Mouse (Mus musculus): ENCODE results near the gene Ccl12. TPM values are rescaled to one million over a fixed set of nuclear protein-coding genes. Genes with fewer than 3 reads are reported as not detected.
A peak's percentile ranks its signal among the peaks of the same experiment; 100 is the strongest.

Ccl12 gene
- 5.0 and 6.0 TPM in 2 replicates for polyA plus RNA-seq (2014; fragmentation: Nextera tagmentation; extraction: Ambion mirVana)

DNA sequence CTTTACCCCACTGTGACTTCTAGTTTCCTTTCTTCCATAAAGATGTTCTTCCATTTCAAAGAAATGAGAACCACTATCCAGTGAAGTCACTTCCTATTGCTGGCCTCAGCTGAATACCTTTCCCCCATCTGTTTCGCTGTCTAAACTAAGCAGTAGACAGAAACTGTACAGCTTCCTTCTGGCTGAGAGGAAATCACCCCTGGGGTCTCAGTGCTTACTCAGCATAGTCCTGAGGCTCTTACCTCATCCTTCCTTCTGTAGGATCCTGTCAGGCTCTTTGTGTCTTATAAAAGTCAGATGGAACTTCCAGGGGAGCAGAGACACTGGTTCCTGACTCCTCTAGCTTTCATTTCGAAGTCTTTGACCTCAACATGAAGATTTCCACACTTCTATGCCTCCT is at the start of gene Ccl12:
Gene Ccl12 (plus strand): TSS at position 317 of the 400 bp plus-strand sequence.
- H3K9me3 ChIP-seq (ENCODE audit: control insufficient read depth, low read length) = 0 out of 2 replicates have a peak, but pooled peaks cover 4% of the 10 kb centered on the region
- no peaks in the 10 kb centered on the region for H3K4me1 ChIP-seq (replicated peaks; ENCODE audit: control insufficient read depth, insufficient read depth, low read length)
- H3K27ac ChIP-seq (ENCODE audit: low read depth) = peak within 1 kb of the TSS; percentile 29; the same call in 1 of the 2 replicates
- no peaks in the 10 kb centered on the region for H3K27me3 ChIP-seq (replicated peaks; ENCODE audit: control insufficient read depth, insufficient read depth, low read length)
- ATAC-seq (replicated peaks; ENCODE audit: low FRiP score, low TSS enrichment, low read depth) (no peak), DNase-seq (ENCODE audit: low spot score) (no peak)
- H3K4me2 ChIP-seq (ENCODE audit: low read length) = no peak within 1 kb of the TSS
- H3K4me3 ChIP-seq (ENCODE audit: low read depth, low read length) = no peak within 1 kb of the TSS
- no peaks in the 10 kb centered on the region for H3K36me3 ChIP-seq (ENCODE audit: control insufficient read depth, insufficient read depth, low read length)
- H3K9ac ChIP-seq (ENCODE audit: low read length) = no peak within 1 kb of the TSS
- 61% methylated on average over 2 of the region's 2 CpGs for WGBS

DNA sequence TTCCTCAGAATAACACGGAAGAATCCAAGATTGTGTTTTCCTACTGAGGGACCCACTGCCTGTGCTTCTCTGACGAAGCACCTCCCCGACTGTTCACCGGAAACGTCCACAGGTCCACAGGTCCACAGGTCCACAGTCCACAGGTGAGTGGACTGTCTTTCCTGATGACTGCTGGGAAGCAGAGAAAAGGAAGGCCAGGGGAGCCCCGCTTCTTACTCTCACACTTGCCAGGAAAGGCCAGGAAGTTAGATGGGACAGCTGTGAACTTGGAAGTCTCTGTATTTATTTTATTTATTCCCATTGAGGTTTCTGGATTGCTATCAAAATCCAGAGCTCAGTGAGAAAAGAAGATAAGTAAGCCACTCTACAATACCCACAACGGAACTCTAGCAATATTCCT is 47.8 kb upstream of the Ccl12 start:
- H3K27ac ChIP-seq (ENCODE audit: low read depth) = no peak overlapping the region
- no peaks in the 10 kb centered on the region for H3K27me3 ChIP-seq (replicated peaks; ENCODE audit: control insufficient read depth, insufficient read depth, low read length)
- ATAC-seq (replicated peaks; ENCODE audit: low FRiP score, low TSS enrichment, low read depth) (no peak), DNase-seq (ENCODE audit: low spot score) (no peak)
- H3K4me3 ChIP-seq (ENCODE audit: low read depth, low read length) = no peak overlapping the region
- H3K36me3 ChIP-seq (ENCODE audit: control insufficient read depth, insufficient read depth, low read length) = no peaks in the 10 kb centered on the region
- H3K9me3 ChIP-seq (ENCODE audit: control insufficient read depth, low read length) = no peaks in the 10 kb centered on the region
- no peak overlapping the region for H3K9ac ChIP-seq (ENCODE audit: low read length)
- H3K4me2 ChIP-seq (ENCODE audit: low read length) = no peak overlapping the region
- WGBS = 81% methylated on average over 7 of the region's 7 CpGs
- H3K4me1 ChIP-seq (replicated peaks; ENCODE audit: control insufficient read depth, insufficient read depth, low read length) = no peaks in the 10 kb centered on the region

DNA sequence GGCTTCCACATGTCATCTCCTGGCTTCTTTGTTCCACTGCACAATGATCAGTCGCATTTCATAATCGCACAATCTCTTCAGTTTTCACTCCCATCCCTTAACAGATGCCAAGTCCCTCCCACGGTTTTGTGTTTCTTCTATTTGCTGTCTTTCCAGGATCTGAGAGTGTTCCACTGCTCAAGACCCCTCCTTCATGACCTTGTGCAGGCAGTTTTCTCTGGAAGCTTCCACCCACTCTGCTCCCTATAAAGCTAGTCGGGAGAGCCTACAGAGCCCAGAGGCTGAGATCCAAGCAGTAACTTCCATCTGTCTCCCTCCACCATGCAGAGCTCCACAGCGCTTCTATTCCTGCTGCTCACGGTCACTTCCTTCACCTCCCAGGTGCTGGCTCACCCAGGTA is 44.0 kb upstream of the Ccl12 start, which contains the start of gene Ccl11:
Gene Ccl11 (plus strand): TSS at position 178 of the 400 bp plus-strand sequence.
- Histone ChIP-seq H3K4me2 (ENCODE audit: low read length) (no peak within 1 kb of the TSS), H3K27ac (ENCODE audit: low read depth) (no peak within 1 kb of the TSS), H3K9me3 (ENCODE audit: control insufficient read depth, low read length) (no peaks in the 10 kb centered on the region), H3K36me3 (ENCODE audit: control insufficient read depth, insufficient read depth, low read length) (no peaks in the 10 kb centered on the region), H3K4me1 (replicated peaks; ENCODE audit: control insufficient read depth, insufficient read depth, low read length) (no peaks in the 10 kb centered on the region), H3K4me3 (ENCODE audit: low read depth, low read length) (peak within 1 kb of the TSS; percentile 15; the same call in 1 of the 2 replicates), H3K27me3 (replicated peaks; ENCODE audit: control insufficient read depth, insufficient read depth, low read length) (no peaks in the 10 kb centered on the region), H3K9ac (ENCODE audit: low read length) (0 out of 2 replicates have a peak within 1 kb of the TSS, but pooled peaks have one; percentile 15)
- WGBS = 67% methylated on average over 6 of the region's 6 CpGs
- DNase-seq (ENCODE audit: low spot score) (no peak), ATAC-seq (replicated peaks; ENCODE audit: low FRiP score, low TSS enrichment, low read depth) (no peak)

DNA sequence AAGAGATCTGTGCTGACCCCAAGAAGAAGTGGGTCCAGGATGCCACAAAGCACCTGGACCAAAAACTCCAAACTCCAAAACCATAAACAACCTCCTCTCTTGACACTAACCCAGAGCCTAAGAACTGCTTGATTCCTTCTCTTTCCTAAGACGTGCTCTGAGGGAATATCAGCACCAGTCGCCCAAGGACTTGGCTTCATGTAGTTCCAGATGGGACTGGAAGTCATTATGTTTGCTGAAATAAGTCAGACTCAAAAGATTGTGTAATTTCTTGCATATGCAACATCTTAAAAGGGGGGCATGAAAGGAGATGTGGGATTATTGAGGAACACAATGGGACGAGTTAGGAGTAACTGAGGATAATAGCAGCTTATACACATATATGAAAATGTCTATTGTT is 39.4 kb upstream of the Ccl12 start:
- Histone ChIP-seq H3K27me3 (replicated peaks; ENCODE audit: control insufficient read depth, insufficient read depth, low read length) (no peaks in the 10 kb centered on the region), H3K9ac (ENCODE audit: low read length) (no peak overlapping the region), H3K27ac (ENCODE audit: low read depth) (no peak overlapping the region), H3K4me3 (ENCODE audit: low read depth, low read length) (no peak overlapping the region), H3K36me3 (ENCODE audit: control insufficient read depth, insufficient read depth, low read length) (no peaks in the 10 kb centered on the region), H3K4me1 (replicated peaks; ENCODE audit: control insufficient read depth, insufficient read depth, low read length) (no peaks in the 10 kb centered on the region), H3K4me2 (ENCODE audit: low read length) (no peak overlapping the region), H3K9me3 (ENCODE audit: control insufficient read depth, low read length) (no peaks in the 10 kb centered on the region)
- DNase-seq (ENCODE audit: low spot score) = no peak
- WGBS = 83% methylated on average over 3 of the region's 3 CpGs
- no peak for ATAC-seq (replicated peaks; ENCODE audit: low FRiP score, low TSS enrichment, low read depth)

DNA sequence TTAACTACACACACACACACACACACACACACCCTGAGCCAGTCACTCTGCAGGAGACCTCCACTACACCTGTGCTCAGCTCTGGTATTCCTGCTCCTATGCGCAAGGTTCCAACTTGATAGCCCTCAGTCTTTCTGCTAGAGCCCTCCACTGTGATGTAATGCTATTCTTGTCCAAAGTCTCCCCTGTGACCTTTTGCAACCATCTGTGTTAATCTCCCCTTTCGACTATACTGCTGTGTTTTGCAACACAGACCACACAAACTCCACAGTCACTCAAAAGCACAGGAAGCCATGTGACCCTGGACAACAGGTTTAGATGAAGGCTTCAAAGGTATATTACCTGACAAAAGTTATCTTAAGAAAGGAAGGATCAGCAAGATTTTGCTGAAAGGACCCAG is 38.2 kb upstream of the Ccl12 start:
- Histone ChIP-seq H3K4me2 (ENCODE audit: low read length) (no peak overlapping the region), H3K9me3 (ENCODE audit: control insufficient read depth, low read length) (no peaks in the 10 kb centered on the region), H3K27me3 (replicated peaks; ENCODE audit: control insufficient read depth, insufficient read depth, low read length) (no peaks in the 10 kb centered on the region), H3K9ac (ENCODE audit: low read length) (no peak overlapping the region), H3K27ac (ENCODE audit: low read depth) (no peak overlapping the region), H3K4me1 (replicated peaks; ENCODE audit: control insufficient read depth, insufficient read depth, low read length) (no peaks in the 10 kb centered on the region), H3K36me3 (ENCODE audit: control insufficient read depth, insufficient read depth, low read length) (no peaks in the 10 kb centered on the region), H3K4me3 (ENCODE audit: low read depth, low read length) (no peak overlapping the region)
- WGBS = 83% methylated on average over 2 of the region's 2 CpGs
- ATAC-seq (replicated peaks; ENCODE audit: low FRiP score, low TSS enrichment, low read depth) (no peak), DNase-seq (ENCODE audit: low spot score) (no peak)

DNA sequence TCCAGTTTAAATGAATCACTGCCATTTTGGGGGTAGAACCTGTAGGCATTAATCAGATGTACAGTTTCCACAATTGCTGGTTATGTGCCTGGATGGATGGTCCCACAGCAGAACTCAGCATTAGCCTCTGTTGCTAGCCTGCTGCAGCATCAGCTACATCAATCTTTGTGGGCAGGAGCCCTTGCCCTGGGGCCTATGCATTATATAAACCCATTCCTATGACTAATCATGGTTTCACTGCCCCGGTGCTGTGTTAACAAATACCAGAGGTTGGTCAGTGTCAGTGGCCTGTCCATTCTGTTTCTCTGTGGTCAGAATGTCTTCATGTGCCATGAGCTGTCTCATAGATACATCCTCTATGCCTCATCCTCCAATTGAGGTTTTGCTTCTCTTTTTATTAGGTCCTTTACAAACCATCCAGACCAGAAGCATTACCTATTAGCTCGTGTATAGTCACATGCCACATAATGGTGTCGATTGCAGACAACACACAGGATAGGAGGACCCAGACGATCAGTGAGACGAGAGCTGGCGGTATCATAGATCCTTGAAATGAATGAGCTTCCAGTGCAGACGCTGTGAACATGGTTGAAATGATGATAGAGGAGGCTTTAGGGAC is 34.6 kb upstream of the Ccl12 start:
- H3K27me3 ChIP-seq (replicated peaks; ENCODE audit: control insufficient read depth, insufficient read depth, low read length) = no peaks in the 10 kb centered on the region
- DNase-seq (ENCODE audit: low spot score) = no peak
- no peak for ATAC-seq (replicated peaks; ENCODE audit: low FRiP score, low TSS enrichment, low read depth)
- H3K27ac ChIP-seq (ENCODE audit: low read depth) = no peak overlapping the region
- WGBS = 75% methylated on average over 7 of the region's 7 CpGs
- H3K9ac ChIP-seq (ENCODE audit: low read length) = no peak overlapping the region
- no peak overlapping the region for H3K4me2 ChIP-seq (ENCODE audit: low read length)
- no peaks in the 10 kb centered on the region for H3K4me1 ChIP-seq (replicated peaks; ENCODE audit: control insufficient read depth, insufficient read depth, low read length)
- H3K36me3 ChIP-seq (ENCODE audit: control insufficient read depth, insufficient read depth, low read length) = no peaks in the 10 kb centered on the region
- no peak overlapping the region for H3K4me3 ChIP-seq (ENCODE audit: low read depth, low read length)
- H3K9me3 ChIP-seq (ENCODE audit: control insufficient read depth, low read length) = no peaks in the 10 kb centered on the region

DNA sequence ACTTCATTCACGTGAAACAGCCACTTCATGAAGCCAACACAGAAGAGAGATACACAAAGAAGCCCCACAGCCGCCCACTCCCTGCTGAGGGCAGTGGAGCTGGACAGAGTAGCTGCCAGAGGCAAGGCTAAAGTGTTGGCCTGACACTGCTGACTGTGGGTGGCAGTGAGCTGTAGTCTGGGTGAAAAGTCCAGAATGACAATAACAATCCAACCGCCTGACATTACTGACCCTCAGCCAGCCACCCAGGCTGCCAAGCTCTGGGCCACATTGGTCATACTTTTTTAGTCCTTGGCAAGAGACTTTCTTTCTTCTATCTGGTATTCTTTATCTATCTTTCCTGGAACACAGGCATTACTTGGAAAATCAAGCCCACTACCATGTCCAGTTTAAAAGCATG is 30.6 kb upstream of the Ccl12 start:
- H3K36me3 ChIP-seq (ENCODE audit: control insufficient read depth, insufficient read depth, low read length) = no peaks in the 10 kb centered on the region
- H3K27me3 ChIP-seq (replicated peaks; ENCODE audit: control insufficient read depth, insufficient read depth, low read length) = no peaks in the 10 kb centered on the region
- no peaks in the 10 kb centered on the region for H3K9me3 ChIP-seq (ENCODE audit: control insufficient read depth, low read length)
- H3K9ac ChIP-seq (ENCODE audit: low read length) = no peak overlapping the region
- DNase-seq (ENCODE audit: low spot score) (no peak), ATAC-seq (replicated peaks; ENCODE audit: low FRiP score, low TSS enrichment, low read depth) (no peak)
- no peak overlapping the region for H3K4me2 ChIP-seq (ENCODE audit: low read length)
- no peak overlapping the region for H3K4me3 ChIP-seq (ENCODE audit: low read depth, low read length)
- WGBS = 80% methylated on average over 3 of the region's 3 CpGs
- no peaks in the 10 kb centered on the region for H3K4me1 ChIP-seq (replicated peaks; ENCODE audit: control insufficient read depth, insufficient read depth, low read length)
- H3K27ac ChIP-seq (ENCODE audit: low read depth) = no peak overlapping the region

DNA sequence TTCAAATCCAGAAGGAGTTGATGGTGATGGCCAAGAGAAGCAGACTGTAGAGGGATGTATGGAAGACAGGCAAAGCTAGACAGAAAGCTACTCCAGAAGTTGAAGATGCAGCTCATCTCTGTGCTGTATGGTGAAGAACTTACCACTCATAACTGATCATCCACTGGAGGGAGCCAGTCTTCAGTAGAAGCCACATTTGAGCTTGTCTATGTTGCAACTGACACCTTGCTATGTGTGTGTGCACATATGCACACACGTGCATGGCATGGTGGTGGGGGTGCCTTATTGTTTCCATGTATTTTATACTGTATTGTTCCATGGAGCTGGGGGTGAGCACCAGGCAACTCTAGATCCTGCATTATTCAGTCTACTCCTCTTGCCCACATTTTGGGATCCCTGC is 29.3 kb upstream of the Ccl12 start:
- Histone ChIP-seq H3K27ac (ENCODE audit: low read depth) (no peak overlapping the region), H3K9me3 (ENCODE audit: control insufficient read depth, low read length) (no peaks in the 10 kb centered on the region), H3K4me3 (ENCODE audit: low read depth, low read length) (no peak overlapping the region), H3K4me2 (ENCODE audit: low read length) (no peak overlapping the region), H3K36me3 (ENCODE audit: control insufficient read depth, insufficient read depth, low read length) (no peaks in the 10 kb centered on the region), H3K4me1 (replicated peaks; ENCODE audit: control insufficient read depth, insufficient read depth, low read length) (no peaks in the 10 kb centered on the region), H3K9ac (ENCODE audit: low read length) (no peak overlapping the region), H3K27me3 (replicated peaks; ENCODE audit: control insufficient read depth, insufficient read depth, low read length) (no peaks in the 10 kb centered on the region)
- no peak for ATAC-seq (replicated peaks; ENCODE audit: low FRiP score, low TSS enrichment, low read depth)
- WGBS = 86% methylated on average over 1 of the region's 1 CpGs
- no peak for DNase-seq (ENCODE audit: low spot score)

DNA sequence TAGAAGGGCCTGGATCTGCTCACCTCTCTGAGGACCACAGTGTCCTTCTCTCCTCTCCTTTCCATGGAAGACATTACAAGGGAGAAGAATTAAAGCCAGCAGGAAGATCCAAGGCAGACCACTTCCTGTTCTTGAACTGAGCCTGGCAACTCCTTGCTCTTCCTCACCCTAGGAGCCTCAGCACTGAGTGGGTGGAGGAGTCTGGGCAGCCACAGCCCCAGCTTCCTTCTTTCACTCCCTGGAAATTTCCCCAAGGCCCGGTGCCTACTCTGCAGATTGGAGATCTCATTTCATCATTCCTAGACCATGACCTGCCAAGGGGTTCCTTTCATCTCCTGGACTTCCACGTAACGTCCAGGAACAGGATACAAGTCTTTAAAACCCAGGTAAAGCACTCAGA is 28.7 kb upstream of the Ccl12 start:
- Histone ChIP-seq H3K4me3 (ENCODE audit: low read depth, low read length) (no peak overlapping the region), H3K4me1 (replicated peaks; ENCODE audit: control insufficient read depth, insufficient read depth, low read length) (no peaks in the 10 kb centered on the region), H3K36me3 (ENCODE audit: control insufficient read depth, insufficient read depth, low read length) (no peaks in the 10 kb centered on the region), H3K27ac (ENCODE audit: low read depth) (no peak overlapping the region), H3K9ac (ENCODE audit: low read length) (no peak overlapping the region), H3K9me3 (ENCODE audit: control insufficient read depth, low read length) (no peaks in the 10 kb centered on the region), H3K4me2 (ENCODE audit: low read length) (no peak overlapping the region), H3K27me3 (replicated peaks; ENCODE audit: control insufficient read depth, insufficient read depth, low read length) (no peaks in the 10 kb centered on the region)
- ATAC-seq (replicated peaks; ENCODE audit: low FRiP score, low TSS enrichment, low read depth) (no peak), DNase-seq (ENCODE audit: low spot score) (peak; percentile 35)
- 70% methylated on average over 3 of the region's 3 CpGs for WGBS
